In the genomic region with DNA sequence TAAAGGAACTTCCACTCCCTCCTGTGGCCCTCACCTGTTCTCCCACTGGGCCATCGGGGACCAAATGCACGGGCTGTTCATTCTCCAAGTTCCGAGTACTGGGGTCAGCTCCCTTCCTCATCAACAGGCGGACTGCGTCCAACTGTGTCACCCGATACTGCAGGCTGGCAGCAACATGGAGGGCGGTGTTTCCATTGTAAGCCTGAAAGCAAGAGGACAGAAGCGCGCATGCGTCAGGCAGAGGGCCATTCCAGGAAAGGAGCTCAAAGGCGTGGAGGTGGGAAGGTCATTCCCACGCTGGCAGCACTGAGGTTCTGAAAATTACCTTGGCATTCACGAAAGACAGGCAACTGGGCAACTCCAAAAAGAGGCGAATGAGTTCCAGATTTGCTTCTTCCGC, we compare ENCODE assay signal across 24 mouse cellular contexts. TPM values are rescaled to one million over a fixed set of nuclear protein-coding genes. Genes with fewer than 3 reads are reported as not detected.
DNase-seq lines count a peak whose midpoint lies in the region; ATAC-seq and TF ChIP-seq lines count a peak whose summit lies in the region.
"Had no signal": no experiment of that assay in that cellular context is flagged by ENCODE, and none has a peak within 500 bp of the region (broad histone marks: within the 10 kb centered on the region; RNA-seq: fewer than 3 reads in every experiment).

No protein-coding gene starts in this region.

- 66% methylated on average over 15 of the region's 15 CpGs for WGBS in embryonic facial prominence, embryonic 15.5 days

- no peak overlapping the region for H3K4me3 ChIP-seq in gastrocnemius, adult 2 months
- H3K4me3 ChIP-seq in testis, adult 2 months (ENCODE audit: control insufficient read depth, low read depth, low read length): peak overlapping the region; percentile 58
- no peak overlapping the region for H3K4me3 ChIP-seq in embryonic facial prominence, embryonic 15.5 days (replicated peaks)
- H3K4me3 ChIP-seq: heart, embryonic 13.5 days; limb, embryonic 12.5 days; lung, embryonic 15.5 days had no signal

- no peak overlapping the region for H3K9ac ChIP-seq in embryonic facial prominence, embryonic 15.5 days
- H3K9ac ChIP-seq: heart, embryonic 13.5 days; hindbrain, embryonic 14.5 days; limb, embryonic 12.5 days; liver, embryonic 14.5 days; lung, embryonic 15.5 days had no signal

- peak; percentile 44 for DNase-seq in gastrocnemius, adult 2 months
- no peak for DNase-seq in gastrocnemius, postnatal 25 days
- DNase-seq in testis, postnatal 14 days (ENCODE audit: low spot score): no peak
- DNase-seq in layer of hippocampus, adult 11-12 months (ENCODE audit: low spot score): no peak
- DNase-seq in cerebellum, adult 9-10 months: no peak
- DNase-seq: B cell, adult 2 months; cerebellum, adult 11-12 months; cerebellum, postnatal 25 days; embryo, embryonic 11 days; kidney, postnatal 36 days; layer of hippocampus, adult 9-11 months; lung, postnatal 4 days; retina, postnatal 1 day; thymus, postnatal 4 days had no signal

- H3K27me3 ChIP-seq in testis, adult 2 months (ENCODE audit: control insufficient read depth, insufficient read depth, low read length): no peaks in the 10 kb centered on the region
- no peaks in the 10 kb centered on the region for H3K27me3 ChIP-seq in embryonic facial prominence, embryonic 15.5 days
- H3K27me3 ChIP-seq: heart, embryonic 13.5 days; limb, embryonic 12.5 days; lung, embryonic 15.5 days; Patski had no signal

- ATAC-seq in embryonic facial prominence, embryonic 15.5 days (ENCODE audit: insufficient number of reproducible peaks, low FRiP score, low TSS enrichment, low read depth): 0 out of 2 replicates have a peak, but pooled peaks have one; percentile 31
- ATAC-seq: forebrain, embryonic 14.5 days; intestine, embryonic 16.5 days; Patski had no signal

- peaks cover 5% of the 10 kb centered on the region; the same call in 1 of the 2 replicates for H3K4me1 ChIP-seq in testis, adult 2 months (ENCODE audit: control insufficient read depth, insufficient read depth, low read length)
- peaks cover 3% of the 10 kb centered on the region; the same call in 1 of the 2 replicates for H3K4me1 ChIP-seq in embryonic facial prominence, embryonic 15.5 days

- H3K9me3 ChIP-seq in embryonic facial prominence, embryonic 15.5 days (replicated peaks): no peaks in the 10 kb centered on the region
- H3K9me3 ChIP-seq: heart, embryonic 13.5 days; limb, embryonic 12.5 days; lung, embryonic 15.5 days had no signal

- H3K27ac ChIP-seq in gastrocnemius, adult 2 months: peak overlapping the region; percentile 28; the same call in 1 of the 2 replicates
- no peak overlapping the region for H3K27ac ChIP-seq in testis, adult 2 months (ENCODE audit: control insufficient read depth, insufficient read depth, low read depth, low read length)
- no peak overlapping the region for H3K27ac ChIP-seq in embryonic facial prominence, embryonic 15.5 days (replicated peaks)
- H3K27ac ChIP-seq: heart, embryonic 13.5 days; hindbrain, embryonic 14.5 days; limb, embryonic 12.5 days; liver, embryonic 14.5 days had no signal

- TF ChIP-seq POLR2A in testis, adult 2 months (IDR thresholded peaks at IDR 0.05; ENCODE audit: control insufficient read depth, low read depth, low read length): no peak

- TF ChIP-seq CTCF in gastrocnemius, adult 2 months (IDR thresholded peaks at IDR 0.05): no peak
- TF ChIP-seq CTCF in testis, adult 2 months (IDR thresholded peaks at IDR 0.05; ENCODE audit: control insufficient read depth, insufficient read depth, insufficient replicate concordance, low read depth, low read length): no peak

- no peak overlapping the region for H3K4me2 ChIP-seq in embryonic facial prominence, embryonic 15.5 days (replicated peaks)
- H3K4me2 ChIP-seq: heart, embryonic 13.5 days; hindbrain, embryonic 14.5 days; limb, embryonic 12.5 days; lung, embryonic 15.5 days had no signal

- intact Hi-C loops in gastrocnemius, adult 2 months (cut with DNase I): no loop called here

- no peaks in the 10 kb centered on the region for H3K36me3 ChIP-seq in testis, adult 2 months (ENCODE audit: control insufficient read depth, insufficient read depth, low read length)
- peaks cover 77% of the 10 kb centered on the region for H3K36me3 ChIP-seq in embryonic facial prominence, embryonic 15.5 days

RNA-seq across cellular contexts. Expression of a gene that starts 24.8 kb away (rescaled TPM):
- total RNA-seq in gastrocnemius, adult 2 months (2021): 1 to 10 TPM; 1.1 TPM
- total RNA-seq in gastrocnemius, postnatal 25 days (2021): 1 to 10 TPM; 1.2 to 1.3 TPM
- polyA plus RNA-seq in testis, adult 2 months (2012; rRNA removed): 4.5 and 4.6 TPM in 2 replicates
- polyA plus RNA-seq in embryonic facial prominence, embryonic 15.5 days (2015; fragmentation: Nextera tagmentation; extraction: Ambion mirVana): 5.8 and 6.4 TPM in 2 replicates
